Mouse (Mus musculus) left cerebral cortex, adult 8-10 months (tissue): ENCODE measurements around the gene Rnf145. TPM values are rescaled to one million over a fixed set of nuclear protein-coding genes. Genes with fewer than 3 reads are reported as not detected.

Experiments
- DNase-seq, 2 experiments: peaks; one replicate each; pipeline ENCODE4 v3.0.0; 2022; ENCODE audit warnings: low spot score in 2 of 2
- total RNA-seq, 4 experiments: library from RNA; stranded (reverse); gene quantifications; 2 replicates each; pipeline ENCODE4 v1.2.4; 2022

Gene Rnf145
- total RNA-seq, 4 experiments from 2014 or later = 88.8 to 104 (median 97.9) TPM

DNA sequence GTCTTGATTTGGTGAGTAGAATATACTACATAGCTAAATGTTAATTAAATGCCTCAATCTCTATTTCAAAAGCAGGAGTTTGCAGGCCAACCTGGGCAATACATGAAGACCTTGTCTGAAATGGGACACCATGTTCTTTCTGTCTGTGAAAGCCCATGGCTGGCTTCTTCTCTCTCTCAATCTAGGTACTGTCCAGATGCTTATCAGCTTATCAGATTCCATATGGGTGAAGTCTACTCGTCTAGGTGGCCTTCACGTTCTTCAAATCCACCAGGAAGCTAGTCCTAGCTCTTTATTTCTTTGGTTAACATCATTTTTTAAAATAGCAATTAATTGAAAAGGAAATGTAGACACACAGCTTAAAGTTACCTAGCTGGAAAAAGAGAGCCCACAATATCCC, 8.9 kb upstream of the Rnf145 start:
- DNase-seq = no peak

GRCm38 (mm10) chr11:44510371-44510770, 8.4 kb upstream of the Rnf145 start:
- no peak for DNase-seq

GRCm38 (mm10) chr11:44512044-44513025, 6.4 kb upstream of the Rnf145 start:
- DNase-seq = peak in 1 of 2 experiments; percentile 38

- DNase-seq = no peak
Measured at GRCm38 (mm10) chr11:44513026-44513422, 5.7 kb upstream of the Rnf145 start.

DNA sequence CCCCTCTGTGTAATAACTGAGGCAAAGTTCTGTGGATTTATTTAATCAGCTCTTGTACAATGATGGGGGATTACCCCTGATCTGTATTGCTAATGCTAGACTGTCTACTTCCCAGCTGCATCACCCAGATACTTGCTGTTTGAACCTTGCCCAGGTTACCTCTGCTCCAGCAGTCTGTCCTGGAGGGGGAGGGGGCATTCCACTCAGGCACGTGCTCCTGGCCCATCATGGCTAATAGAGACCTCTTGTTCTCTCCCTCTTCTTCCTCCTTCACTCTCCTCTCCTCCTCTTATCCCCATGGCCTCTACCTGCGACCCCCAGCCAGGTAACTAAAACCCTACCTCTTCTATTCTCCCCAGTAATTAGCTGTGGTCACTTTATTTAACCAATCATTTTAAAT, 4.1 kb upstream of the Rnf145 start:
- DNase-seq = no peak

DNA sequence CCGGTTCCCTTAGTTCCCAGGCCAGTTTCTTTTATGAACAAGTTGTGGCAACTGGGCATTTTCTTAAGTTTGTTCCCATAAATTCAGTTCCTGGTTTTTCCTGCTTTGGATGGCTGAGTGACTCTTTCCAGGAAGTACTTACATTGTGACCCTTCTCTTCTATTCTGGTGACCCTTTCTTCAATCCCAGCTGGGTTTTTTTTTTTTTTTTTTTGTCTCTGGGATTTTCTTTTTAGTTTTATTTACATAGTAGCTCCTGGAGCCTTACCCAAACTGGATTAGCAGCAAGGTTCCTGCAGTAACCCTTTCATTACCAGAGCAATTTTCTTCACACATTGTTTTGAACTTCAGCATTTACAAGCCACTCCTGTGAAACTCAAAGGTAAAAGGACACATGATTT, 2.4 kb upstream of the Rnf145 start:
- DNase-seq = no peak

GRCm38 (mm10) chr11:44517561-44518280, 1.0 kb upstream of the Rnf145 start:
- no peak for DNase-seq

GRCm38 (mm10) chr11:44519096-44519949, 559 bp downstream of the Rnf145 start:
- no peak for DNase-seq

DNA sequence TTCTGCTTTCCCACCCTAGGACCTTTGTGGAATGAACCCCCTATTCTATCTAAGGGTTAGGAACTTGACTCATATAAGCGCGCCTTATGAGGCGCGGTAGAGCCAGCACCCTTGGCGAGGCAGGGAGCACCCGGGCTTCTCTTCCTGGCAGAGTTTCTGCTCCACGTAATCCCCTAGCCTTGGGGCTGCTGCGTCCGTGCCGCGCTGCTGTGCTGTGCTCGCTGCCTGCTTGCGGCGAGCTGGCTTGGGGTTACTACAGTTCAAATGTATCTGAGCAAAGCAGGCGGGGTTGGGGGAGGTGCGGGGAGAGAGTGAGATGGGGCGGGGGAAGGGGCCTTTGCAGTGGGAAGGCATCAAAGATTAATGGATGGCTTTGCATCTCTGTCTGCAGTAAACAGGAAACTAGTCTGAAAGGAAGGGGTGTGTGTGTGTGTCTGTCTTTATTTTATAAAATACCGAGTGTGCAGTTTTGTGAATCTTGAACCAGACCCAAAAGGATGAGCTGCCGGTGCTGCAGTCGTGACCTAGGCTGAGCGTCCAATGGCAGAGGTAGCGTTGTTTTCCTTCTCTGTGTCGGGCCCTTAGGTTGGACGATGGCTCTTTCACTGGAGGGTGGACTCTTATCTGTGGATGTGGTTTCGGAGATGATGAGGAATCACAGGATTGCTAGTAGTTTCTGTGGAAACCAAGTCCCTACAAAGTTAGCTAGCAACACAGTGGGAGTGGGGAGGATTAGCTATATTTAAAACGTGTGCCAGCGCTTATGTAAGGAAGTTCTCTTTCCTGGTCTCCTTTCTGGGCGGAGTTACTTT, 1.4 kb downstream of the Rnf145 start:
- DNase-seq = peak; percentile 48 to 54

DNA sequence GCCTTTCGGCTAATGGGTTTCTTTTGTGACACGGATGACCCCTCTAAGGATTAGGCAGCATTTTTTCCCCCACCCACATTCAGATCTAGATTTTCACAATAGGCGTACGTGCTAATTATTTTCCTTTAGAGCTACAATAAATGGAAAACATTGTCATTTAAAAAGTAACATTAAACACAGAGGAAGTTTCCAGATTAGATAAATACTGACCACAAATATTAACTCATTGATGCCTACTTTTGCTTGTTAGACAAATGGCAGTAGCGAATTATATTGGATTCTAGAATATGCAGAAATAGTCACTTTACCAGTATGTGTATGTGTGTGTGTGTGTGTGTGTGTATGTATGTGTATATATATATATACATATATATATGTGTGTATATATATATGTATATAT, 3.8 kb downstream of the Rnf145 start:
- DNase-seq = no peak

GRCm38 (mm10) chr11:44525765-44526164, 7.0 kb downstream of the Rnf145 start:
- DNase-seq = no peak

GRCm38 (mm10) chr11:44526654-44527263, 8.0 kb downstream of the Rnf145 start:
- no peak for DNase-seq

GRCm38 (mm10) chr11:44528560-44529199, 9.9 kb downstream of the Rnf145 start:
- DNase-seq = no peak

GRCm38 (mm10) chr11:44529200-44529599, 10.4 kb downstream of the Rnf145 start:
- no peak for DNase-seq

DNA sequence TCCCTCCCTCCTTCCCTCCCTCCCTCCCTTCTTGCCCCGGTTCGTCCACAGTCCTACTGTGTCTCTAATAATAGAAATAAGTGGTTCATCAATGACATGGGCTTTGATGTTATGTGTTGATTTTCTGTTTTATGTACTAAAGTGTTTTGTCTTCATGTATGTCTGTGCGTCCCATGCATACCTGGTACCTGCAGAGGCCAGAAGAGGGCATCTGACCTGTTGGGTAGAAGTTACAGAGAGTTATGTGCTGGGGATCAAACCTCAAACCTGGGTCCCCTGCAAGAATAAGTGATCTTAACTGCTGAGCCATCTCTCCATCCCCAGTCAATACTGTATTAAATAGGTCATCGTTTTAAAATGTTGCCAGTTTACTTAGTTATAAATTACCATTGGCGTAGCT, 11.0 kb downstream of the Rnf145 start:
- no peak for DNase-seq

DNA sequence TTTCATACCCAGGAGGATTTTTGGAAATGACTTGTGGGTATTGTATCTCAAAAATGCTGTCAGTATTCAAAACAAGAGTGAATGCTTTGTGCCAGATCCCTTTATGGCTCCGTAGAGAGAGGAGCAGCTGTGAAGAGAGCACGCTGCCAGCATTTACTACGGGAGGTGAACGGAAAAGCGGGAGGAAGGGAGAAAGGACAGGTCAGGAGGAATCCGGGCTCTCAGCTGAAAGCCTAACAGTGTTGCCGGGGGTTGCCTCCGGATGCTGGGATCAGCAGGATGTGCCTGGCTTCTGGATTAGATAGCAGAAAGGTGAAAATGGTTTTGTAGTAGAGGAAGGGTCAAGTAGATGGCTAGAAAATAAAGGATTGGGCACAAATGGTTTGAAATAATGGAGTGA, 11.6 kb downstream of the Rnf145 start:
- DNase-seq = no peak

DNA sequence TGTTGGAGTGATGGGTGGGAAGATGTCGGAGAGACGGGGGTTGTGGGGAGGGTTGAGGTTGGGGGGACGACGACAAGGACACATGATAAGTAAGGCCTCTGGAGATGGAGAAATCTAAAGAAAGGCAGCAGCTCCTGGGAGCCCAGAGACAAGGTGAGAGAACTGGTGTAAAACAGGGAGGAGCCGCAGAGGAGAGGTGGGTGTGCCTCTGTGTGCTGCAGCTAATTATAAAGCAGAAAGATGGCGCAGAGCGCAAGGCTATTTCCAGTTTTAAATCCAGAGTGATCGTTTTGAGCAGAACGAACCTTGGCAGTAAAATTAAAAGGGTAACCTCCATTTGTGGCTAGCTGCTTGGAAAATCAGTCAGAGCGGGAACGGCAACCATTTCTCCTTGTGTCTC, 12.1 kb downstream of the Rnf145 start:
- DNase-seq = no peak

DNA sequence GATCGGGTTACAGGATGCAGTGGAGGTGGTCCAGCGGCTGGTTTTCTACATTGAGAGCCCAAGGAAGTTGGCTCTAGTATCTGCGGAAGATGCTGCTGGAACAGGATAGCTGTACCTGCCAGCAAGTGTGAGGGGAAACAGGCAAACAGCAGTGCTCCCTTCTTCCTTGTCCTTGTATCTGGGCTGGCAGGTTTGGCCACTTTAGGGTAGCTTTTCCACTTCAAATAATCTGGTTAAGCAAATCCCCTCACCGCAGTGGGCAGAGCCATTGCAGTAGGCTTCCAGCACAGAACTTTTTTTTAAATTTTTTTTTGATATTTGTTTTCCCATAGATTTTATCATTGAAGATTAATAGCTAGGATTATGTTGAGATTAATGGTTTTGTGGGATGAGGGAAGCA, 12.9 kb downstream of the Rnf145 start:
- DNase-seq = no peak

DNA sequence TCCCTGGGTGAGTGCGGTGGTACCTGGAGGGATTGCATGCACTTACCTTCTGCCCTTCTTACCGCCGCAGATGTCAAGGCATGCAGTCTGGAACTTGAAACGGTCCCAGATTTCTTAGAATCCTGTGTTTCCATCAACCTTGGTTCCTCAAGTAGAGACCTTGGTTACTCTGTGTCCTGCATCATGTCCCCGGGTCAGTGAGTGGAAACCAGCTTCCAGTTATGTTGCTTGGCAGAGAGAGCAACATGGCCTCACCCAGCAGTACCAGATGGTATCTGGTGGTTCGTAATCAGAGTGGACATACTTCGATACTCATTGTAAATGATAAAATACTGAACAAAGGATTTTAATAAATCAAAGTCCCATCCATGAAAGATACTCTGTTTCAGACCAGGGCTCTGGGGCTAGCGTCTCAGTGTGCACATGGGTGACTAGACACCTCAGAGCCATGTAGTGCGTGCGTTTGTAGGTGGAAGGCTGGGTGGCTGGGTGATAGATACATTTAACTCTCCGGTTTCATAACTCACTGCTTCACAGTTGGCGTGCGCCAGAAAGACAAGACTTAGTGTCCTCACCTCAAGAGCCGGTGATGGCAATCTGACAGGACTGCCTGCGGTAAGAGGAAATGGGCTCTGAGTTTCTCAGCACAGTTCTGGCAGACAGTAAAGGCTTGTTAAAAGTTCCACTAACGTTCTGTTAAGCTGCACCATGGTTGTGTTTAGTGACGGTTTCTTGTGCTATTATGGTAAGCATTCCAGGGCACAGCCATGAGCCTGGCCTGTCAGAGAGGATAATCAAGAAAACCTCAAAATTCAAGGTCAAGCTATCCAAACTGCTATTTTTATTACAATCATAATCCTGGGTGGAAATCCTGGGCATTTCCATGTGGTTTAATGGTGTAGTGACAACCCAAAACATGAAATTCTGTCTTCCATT, 14.3 kb downstream of the Rnf145 start:
- DNase-seq = no peak
